Mouse (Mus musculus) embryo, embryonic 11.5 days (tissue): ENCODE results near the gene Usp17la.
"Not testable (repeated sequence)": the region's sequence is repeated elsewhere in the genome, so short reads cannot be mapped to it uniquely, and the experiment has no call there.

Experiments
- DNase-seq: peaks from one replicate; pipeline ENCODE4 v3.0.0-alpha.2; 2012; ENCODE audit warnings: low read depth, low spot score

Gene Usp17la

DNA sequence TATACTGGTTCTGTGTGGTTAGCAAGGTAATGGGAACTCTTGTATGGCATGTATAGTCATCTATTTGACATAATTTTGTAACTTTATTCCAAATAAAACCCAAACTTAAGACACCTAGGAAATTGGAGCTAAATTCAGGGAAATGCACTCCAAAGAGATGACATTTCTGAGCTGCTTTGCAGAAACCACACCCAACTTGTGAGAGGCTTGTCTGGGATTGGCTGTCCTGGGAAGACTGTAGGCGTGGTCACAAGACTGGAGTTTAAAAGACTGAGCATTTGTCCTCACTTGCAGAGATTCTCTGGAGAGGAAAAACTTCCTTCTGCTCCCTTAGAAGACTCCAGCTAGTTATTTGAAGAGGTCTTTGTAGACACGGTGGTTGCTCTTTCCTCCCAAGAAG, at the start of gene Usp17la:
Usp17la (plus strand) TSS at position 301 of the 400 bp plus-strand sequence.
- DNase-seq: not testable (repeated sequence)

GRCm38 (mm10) chr7:104810335-104810734, 46.5 kb upstream of the Usp17la start:
- DNase-seq: not testable (repeated sequence)

DNA sequence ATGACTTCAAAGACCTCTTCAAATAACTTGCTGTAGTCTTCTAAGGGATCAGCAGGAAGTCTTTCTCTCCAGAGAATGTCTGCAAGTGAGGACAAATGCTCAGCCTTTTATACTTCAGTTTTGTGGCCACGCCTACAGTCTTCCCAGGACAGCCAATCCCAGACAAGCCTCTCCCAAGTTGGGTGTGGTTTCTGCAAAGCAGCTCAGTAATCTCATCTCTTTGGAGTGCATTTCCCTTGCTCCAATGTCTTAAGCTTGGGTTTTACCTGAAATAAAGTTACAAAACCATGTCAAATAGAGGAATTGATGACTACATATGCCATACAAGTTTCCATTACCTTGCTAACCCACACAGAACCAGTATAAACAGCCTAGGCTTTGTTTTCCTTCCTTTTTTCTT, 14.3 kb upstream of the Usp17la start, which contains the start of gene Usp17lb:
Usp17lb (minus strand) TSS at position 101 of the 400 bp plus-strand sequence.
- DNase-seq: no peak

DNA sequence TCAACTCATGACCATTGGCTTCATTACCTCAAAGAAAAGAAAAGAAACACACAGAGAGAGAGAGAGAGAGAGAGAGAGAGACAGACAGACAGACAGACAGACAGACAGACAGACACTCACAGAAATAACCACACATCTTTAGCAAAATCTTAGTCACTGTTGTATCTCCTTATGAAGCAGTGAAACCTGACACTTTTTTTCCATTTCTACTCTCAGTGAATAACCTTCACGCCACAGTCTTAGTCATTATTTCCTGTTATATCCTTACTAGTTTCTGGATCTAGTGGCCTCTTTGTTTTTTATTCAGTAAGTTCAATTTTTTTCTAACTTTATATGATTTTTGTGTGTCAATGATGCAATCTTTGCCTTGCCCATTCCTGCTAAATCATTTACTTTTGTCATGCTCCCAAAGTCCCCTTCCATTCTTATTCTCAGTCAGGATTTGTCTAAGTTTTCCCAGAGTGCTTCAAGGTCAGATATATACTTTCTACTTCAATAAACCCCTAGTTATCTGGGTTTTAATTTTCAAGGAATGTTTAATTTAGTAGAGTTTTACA, 13.0 kb upstream of the Usp17la start:
- DNase-seq: no peak

DNA sequence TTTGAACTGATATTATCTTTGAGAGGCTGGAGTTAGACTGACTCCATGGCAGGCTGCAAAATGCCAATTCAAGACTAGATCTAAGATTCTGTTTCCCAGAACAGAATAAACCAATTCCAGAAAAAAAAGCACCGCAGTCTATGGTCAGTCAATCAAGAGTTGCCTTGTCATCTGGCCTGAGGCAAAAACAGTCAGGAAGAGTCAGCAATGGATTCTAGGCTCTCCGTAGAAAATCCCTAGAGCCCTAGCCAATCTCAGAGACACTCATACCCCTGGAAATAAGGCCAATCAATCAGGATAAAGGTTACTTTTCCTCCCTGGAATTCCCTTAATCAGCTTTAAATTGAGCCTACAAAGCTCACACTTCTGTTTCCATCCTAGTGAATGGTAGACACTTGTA, 5.3 kb upstream of the Usp17la start:
- DNase-seq: not testable (repeated sequence)

DNA sequence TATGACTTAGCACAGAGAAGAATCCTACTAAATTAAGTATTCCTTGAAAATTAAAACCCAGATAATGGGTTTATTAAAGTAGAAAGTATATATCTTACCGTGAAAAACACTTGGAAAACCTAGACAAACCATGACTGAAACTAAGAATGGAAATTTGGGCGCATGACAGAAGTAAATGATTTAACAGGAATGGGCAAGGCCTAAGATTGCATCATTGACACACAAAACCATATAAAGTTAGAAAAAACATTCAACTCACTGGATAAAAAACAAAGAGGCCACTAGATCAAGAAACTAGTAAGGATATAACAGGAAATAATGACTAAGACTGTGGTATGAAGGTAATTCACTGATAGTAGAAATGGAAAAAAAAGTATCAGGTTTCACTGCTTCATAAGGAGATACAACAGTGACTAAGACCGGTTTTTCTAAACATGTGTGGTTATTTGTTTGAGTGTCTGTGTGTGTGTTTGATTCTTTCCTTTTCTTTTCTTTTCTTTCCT, 1.5 kb upstream of the Usp17la start:
- no peak for DNase-seq

DNA sequence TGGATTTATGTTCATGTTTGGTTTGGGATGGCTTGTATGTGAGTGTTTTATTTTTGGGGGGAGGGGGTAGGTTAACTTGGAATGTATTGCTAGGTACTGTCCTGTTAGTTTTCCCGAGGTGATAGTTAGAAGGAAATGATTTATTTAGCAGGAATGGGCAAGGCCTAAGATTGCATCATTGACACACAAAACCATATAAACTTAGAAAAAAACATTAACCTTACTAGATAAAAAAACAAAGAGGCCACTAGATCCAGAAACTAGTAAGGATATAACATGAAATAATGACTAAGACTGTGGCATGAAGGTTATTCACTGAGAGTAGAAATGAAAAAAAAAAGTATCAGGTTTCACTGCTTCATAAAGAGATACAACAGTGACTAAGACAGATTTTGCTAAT, 874 bp downstream of the Usp17la start:
- no peak for DNase-seq

DNA sequence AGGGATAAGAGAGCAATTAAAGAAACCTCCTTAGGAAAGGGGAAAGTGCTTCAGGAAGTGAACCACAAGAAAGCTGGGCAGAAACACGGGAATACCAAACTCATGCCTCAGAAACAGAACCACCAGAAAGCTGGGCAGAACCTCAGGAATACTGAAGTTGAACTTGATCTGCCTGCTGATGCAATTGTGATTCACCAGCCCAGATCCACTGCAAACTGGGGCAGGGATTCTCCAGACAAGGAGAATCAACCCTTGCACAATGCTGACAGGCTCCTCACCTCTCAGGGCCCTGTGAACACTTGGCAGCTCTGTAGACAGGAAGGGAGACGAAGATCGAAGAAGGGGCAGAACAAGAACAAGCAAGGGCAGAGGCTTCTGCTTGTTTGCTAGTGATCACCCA, 4.6 kb downstream of the Usp17la start:
- no peak for DNase-seq

DNA sequence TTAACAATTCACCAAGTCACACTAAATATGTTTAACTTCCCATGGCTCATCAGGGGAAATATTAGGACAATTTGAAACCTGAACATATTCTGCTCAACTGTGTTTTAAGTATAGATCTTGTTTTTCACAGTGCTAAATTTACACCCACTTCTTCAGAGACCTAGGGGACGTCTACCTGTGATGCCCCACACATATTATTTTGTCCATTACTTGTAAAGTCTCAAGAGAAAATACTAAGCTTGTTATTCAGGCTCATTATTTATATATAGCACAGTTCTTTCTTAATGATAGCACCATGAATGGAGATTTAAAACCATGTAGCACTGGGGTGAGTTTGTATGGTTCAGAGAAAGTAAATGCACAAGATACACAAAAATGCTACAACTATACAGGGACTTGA, 20.9 kb downstream of the Usp17la start, which contains the start of gene Olfr665:
Olfr665 (plus strand) TSS at position 301 of the 400 bp plus-strand sequence.
- no peak for DNase-seq

- DNase-seq: no peak
These were observed 39.0 kb downstream of the Usp17la start, which contains the start of gene Olfr666 for GRCm38 (mm10) chr7:104895852-104896251. Gene Olfr666, minus strand, starts transcription at chr7:104895952.
